Mouse (Mus musculus): Measurements from ENCODE around the gene Nadk2.

DNA sequence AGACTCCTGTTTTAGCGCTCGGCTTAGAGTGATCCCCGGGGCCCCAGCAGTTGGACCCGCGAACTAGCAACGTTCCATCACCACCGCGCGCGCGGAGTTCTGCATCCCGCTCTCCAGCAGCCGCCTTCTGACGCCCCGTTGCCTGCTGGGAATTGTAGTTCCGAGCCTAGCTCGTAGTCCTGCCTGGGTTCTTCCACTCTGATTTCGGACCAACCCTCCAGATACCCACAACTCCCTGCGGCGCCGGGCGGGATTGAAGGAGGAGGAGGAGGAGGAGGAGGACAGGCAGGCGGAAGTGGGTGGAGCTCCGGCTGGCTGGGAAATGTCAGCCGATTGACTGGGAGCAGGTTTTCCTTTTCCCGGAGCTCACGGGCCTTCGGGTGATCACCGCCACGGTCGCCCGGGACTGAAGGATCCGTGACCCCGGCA, 69.2 kb downstream of the Nadk2 start, which contains the start of gene Lmbrd2:
- TF ChIP-seq TAL1 (IDR thresholded peaks at IDR 0.05; ENCODE audit: low read length) (no peak), GATA1 (IDR thresholded peaks at IDR 0.05; ENCODE audit: low read length) (no peak)
